Mouse (Mus musculus): ENCODE measurements around the gene Neurog1.

Neurog1 gene

DNA sequence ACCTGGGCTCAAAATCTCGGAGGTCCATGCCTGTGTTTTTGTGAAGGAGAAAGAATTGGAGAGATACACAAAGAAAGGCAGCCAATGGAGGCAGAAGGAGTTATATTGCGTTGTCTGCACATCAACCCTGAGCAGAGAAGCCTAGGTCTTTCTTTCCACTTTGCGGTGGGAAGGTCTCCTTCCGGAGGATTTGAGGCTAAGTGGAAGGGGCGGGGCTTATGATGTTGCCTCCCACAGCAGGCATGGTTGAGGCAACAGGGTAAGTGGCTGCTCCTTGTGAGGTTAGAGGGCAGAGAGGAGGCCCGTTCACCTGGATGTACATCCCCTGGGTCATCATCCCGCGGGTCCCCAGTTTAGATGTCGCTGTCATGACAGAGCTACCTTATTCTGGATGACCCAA is 32.7 kb downstream of the Neurog1 start:
- DNase-seq (ENCODE audit: low spot score) = no peak

DNA sequence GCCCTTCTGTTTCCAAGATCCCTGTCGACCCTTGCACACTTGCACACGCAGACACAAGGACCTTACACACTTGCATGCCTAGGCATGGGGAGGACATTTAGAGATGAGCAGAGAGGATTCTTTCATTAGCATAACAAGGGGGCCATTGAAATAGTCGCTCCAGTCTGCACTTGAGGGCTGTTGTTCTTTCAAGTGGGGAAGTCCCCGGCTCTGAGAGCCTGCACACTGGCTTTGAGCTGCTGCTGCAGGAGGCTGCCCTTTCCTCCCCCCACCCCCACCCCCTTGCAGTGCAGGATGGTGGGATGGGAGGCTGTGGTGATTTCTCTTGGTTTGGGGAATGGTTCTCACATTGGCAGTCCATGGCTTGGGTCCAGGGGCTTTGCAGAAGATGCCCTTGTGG is 35.9 kb downstream of the Neurog1 start:
- no peak for DNase-seq (ENCODE audit: low spot score)

DNA sequence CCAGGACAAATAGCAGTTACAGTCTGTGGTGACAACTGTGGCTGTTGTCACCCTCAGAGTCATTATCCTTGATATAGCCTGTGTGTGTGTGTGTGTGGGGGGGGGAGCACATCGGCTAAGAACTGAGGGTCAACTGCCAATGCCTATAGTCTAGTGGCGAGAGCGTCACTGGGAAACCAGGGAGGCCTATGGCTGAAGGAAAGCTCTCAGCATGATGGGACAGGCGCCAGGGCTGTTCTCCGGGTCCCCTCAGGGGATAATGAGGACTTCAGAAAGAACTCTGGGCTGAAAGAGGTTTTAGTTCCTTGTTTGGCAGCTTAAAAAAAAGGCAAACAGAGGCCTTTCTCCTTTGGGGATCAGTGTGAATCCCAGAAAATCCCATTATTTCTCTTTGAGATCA is 37.3 kb downstream of the Neurog1 start:
- no peak for DNase-seq (ENCODE audit: low spot score)

DNA sequence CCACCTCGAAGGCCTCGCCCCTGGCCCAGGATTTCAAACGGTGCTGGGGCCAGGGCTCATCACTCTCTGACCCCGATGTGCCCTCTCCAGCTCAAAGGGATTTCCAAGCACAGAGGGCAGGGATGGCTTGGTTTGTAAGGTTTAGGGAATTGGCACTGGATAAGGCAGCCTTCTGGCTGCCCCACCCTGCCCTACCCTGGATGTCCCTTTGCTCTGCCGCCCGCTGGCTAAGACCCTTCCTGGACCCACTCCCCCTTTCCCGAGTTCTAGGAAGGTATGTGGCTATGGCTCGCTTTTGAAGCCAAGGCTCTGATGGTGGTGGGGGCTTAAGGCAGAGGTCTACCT is 42.9 kb downstream of the Neurog1 start:
- no peak for DNase-seq (ENCODE audit: low spot score)

DNA sequence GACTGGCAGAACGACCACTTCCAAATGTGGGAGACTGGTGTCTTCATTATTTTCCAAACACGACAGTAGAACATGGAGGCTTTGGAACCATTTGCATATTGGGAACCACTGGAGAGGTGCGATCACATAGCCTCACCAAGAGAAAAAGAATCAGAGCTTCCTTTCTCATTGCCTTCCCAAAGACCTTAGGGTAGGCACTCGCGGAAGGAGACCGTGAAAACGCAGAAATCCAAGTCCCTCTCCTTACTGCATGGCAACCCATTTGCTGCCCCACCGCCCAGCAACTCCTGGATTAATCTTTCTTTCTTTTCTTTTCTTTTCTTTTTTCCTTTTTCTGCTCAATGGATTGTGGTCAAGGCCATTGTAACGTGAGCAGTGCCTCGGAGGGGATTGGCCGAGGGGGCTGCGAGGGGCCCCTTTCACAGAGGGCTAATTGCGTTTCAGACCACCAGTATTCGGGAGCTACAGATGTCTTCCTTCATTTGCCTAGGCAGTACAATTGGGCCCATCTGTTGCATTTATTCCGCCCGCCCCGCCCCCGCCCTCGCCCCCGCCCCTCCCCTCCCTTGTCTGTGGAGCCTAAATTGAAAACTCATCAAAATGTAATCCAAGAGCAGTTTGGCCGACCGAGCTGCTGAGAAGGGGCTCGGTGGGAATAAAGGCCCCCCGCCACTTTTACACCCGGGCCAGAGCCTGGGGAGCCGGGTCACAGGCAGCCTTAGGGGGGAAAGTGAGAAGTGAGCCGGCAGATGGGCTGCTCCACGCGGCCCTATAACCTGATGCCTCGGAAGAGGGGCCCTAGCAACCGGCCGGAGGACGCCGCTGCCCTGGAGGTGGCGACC is 43.5 kb downstream of the Neurog1 start:
- DNase-seq (ENCODE audit: low spot score) = no peak

Measured in urinary bladder, postnatal 14 days (tissue).